14 mouse cellular contexts compared by ENCODE assay signal in genomic region chr1:126982805-126983204, GRCm38 (mm10).
"Had no signal": no experiment of that assay in that cellular context is flagged by ENCODE, and none has a peak within 500 bp of the region (broad histone marks: within the 10 kb centered on the region; RNA-seq: fewer than 3 reads in every experiment).

No protein-coding gene starts in this region.

- H3K27ac ChIP-seq: kidney, postnatal 0 days; layer of hippocampus, adult 2 months; liver, embryonic 13.5 days; neural tube, embryonic 13.5 days had no signal

- H3K4me3 ChIP-seq: layer of hippocampus, adult 2 months; liver, embryonic 13.5 days; neural tube, embryonic 13.5 days had no signal

- DNase-seq: kidney, adult 11 months; kidney, adult 8-10 months; kidney, postnatal 25 days; layer of hippocampus, adult 9-11 months; liver, embryonic 13.5 days; lung, adult 2 months; lung, postnatal 14 days; lung, postnatal 4 days; midbrain, embryonic 14.5 days; thymus, adult 18-20 months; thymus, postnatal 36 days had no signal

- H3K4me2 ChIP-seq: liver, embryonic 13.5 days; neural tube, embryonic 13.5 days had no signal

- H3K9ac ChIP-seq: liver, embryonic 13.5 days; neural tube, embryonic 13.5 days had no signal

- H3K36me3 ChIP-seq: liver, embryonic 13.5 days; neural tube, embryonic 13.5 days had no signal

- H3K9me3 ChIP-seq: liver, embryonic 13.5 days had no signal

- H3K27me3 ChIP-seq: liver, embryonic 13.5 days; neural tube, embryonic 13.5 days had no signal

- H3K4me1 ChIP-seq: liver, embryonic 13.5 days; neural tube, embryonic 13.5 days had no signal
